In the genomic region with DNA sequence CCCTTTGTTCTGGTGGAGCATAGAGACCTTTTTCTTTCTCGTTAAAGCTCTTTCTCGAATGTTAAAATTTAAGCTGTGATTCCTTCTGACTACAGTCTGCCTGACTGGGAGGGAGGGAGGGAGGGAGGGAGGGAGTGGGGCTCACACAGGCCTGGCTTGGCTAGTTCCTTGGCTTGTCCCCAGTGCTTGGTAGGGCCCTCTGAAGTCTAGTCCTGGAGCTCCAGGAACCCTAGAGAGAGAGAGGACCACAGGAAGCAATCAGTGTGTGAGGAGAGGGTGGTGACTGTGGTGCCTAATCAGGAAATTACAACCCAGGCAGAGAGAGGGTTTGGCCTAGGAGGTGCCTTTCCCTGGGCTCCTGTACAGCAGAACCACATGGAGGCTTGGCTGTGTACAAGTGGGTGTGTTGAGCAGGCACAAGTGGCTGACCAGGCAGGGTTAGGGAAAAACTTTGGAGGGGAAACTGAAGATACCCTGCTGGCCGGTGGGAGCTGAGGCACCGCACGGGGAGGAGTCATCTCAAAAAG, we compare ENCODE assay signal across 15 mouse cellular contexts. TPM values are rescaled to one million over a fixed set of nuclear protein-coding genes. Genes with fewer than 3 reads are reported as not detected.
"Had no signal": no experiment of that assay in that cellular context is flagged by ENCODE, and none has a peak within 500 bp of the region (broad histone marks: within the 10 kb centered on the region; RNA-seq: fewer than 3 reads in every experiment).

No protein-coding gene starts in this region.

- H3K9me3 ChIP-seq: kidney, embryonic 15.5 days; liver, embryonic 13.5 days; lung, embryonic 15.5 days; midbrain, embryonic 12.5 days; neural tube, embryonic 13.5 days had no signal

- H3K9ac ChIP-seq: kidney, embryonic 15.5 days; liver, embryonic 13.5 days; liver, postnatal 0 days; lung, embryonic 15.5 days; midbrain, embryonic 12.5 days; neural tube, embryonic 13.5 days had no signal

- DNase-seq: kidney, adult 2 months; kidney, postnatal 14 days; liver; liver, embryonic 13.5 days; liver, postnatal 0 days; lung, postnatal 14 days; right cerebral cortex, postnatal 14 days; thymus, adult 2 months; thymus, postnatal 36 days had no signal

- H3K4me2 ChIP-seq: kidney, embryonic 15.5 days; liver, embryonic 13.5 days; lung, embryonic 15.5 days; midbrain, embryonic 12.5 days; neural tube, embryonic 13.5 days had no signal

- H3K27ac ChIP-seq: kidney, embryonic 15.5 days; left cerebral cortex, adult 2 months; liver, embryonic 13.5 days; lung, embryonic 15.5 days; midbrain, embryonic 12.5 days; neural tube, embryonic 13.5 days had no signal

- H3K4me3 ChIP-seq: kidney, embryonic 15.5 days; left cerebral cortex, adult 2 months; liver, embryonic 13.5 days; lung, embryonic 15.5 days; midbrain, embryonic 12.5 days; neural tube, embryonic 13.5 days had no signal

- H3K36me3 ChIP-seq: kidney, embryonic 15.5 days; liver, embryonic 13.5 days; lung, embryonic 15.5 days; midbrain, embryonic 12.5 days; neural tube, embryonic 13.5 days had no signal

- H3K4me1 ChIP-seq: kidney, embryonic 15.5 days; liver, embryonic 13.5 days; midbrain, embryonic 12.5 days; neural tube, embryonic 13.5 days had no signal

- ATAC-seq: liver, postnatal 0 days; midbrain, embryonic 16.5 days had no signal

RNA-seq across cellular contexts. Expression of gene Pitx1, which starts 22.4 kb away (rescaled TPM):
- polyA plus RNA-seq: liver, postnatal 0 days; neural tube, embryonic 13.5 days had no signal

RNA-seq across cellular contexts. Expression of gene Catsper3, which starts 29.2 kb away (rescaled TPM):
- polyA plus RNA-seq: kidney, embryonic 15.5 days; liver, embryonic 13.5 days; lung, embryonic 15.5 days; neural tube, embryonic 13.5 days; thymus, adult 2 months had no signal
